Mouse (Mus musculus) CD8-positive naive resting alpha-beta T cell, adult 2 months (primary cell): Measurements from ENCODE around the gene Ccr10.
A peak's percentile ranks its signal among the peaks of the same experiment; 100 is the strongest.

Source experiments
- DNase-seq, 2 experiments: peaks; one replicate each; pipeline ENCODE4 v3.0.0; 2022; ENCODE audit warnings: low read depth in 2 of 2, low spot score in 2 of 2

Gene Ccr10

DNA sequence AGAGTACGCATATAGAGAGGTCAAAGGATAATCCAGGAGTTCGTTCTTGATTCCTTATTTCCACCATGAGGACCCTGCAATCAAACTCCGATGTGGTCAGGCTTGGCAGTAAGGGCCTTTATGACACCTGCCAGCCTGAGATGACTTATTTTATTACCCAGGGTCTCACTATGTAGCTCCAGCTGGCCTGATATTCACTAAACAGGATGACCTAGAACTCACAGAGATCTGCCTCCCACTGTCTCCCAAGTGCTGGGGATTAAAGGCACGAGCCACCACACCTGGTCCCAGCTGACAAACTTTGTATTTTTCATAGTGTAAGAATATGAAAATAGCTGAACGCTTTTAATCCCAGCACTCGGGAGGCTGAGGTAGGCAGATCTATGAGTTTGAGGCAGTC, 20.1 kb downstream of the Ccr10 start:
- no peak for DNase-seq

DNA sequence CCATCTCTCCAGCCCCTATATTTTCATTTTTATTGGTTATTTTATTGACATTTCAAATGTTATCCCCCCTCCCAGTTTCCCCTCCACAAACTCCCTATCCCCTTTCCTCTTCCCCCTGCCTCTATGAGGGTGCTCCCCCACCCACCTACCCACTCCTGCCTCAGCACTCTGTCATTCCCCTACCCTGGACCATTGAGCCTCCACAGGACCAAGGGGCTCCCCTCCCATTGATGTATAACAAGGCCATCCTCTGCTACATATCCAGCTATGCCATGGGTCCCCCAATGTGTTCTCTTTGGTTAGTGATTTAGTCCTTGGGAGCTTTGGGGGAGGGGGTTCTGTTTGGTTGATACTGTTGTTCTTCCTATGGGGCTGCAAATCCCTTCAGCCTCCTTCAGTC, 20.6 kb downstream of the Ccr10 start:
- no peak for DNase-seq

DNA sequence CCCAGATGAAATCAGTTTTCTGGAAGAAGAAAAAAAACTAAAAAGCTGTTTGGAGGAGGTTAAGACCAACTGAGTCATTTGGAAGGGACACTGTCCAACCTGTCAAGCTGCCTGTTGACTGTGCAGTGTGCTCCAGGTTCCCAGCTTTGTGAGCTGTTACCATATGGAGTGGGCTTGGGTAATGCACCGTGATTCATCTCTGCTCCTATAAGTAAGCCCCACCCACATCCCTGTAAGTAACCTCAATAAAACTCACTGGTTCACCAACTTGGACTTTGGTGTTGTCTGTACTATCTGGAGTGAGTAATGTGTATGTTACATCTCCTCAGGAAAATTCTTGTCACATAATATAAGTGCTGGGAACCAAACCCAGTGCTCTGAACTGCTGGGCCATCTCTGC, 22.4 kb downstream of the Ccr10 start:
- no peak for DNase-seq

DNA sequence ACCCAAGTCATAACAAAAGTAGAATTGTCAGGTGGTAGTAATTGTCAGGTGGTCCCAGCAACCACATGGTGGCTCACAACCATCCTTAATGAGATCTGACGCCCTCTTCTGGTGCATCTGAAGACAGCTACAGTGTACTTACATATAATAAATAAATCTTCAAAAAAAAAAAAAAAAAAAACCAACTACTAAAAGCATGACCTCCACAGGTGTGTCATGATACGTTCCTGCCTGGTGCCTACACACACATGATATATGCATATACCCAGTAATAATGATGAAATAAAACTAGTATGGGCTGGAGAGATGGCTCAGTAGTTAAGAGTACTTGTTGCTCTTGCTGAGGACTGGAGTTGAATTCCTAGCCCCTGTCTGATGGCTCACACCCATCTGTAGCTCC, 24.2 kb downstream of the Ccr10 start:
- DNase-seq: no peak

DNA sequence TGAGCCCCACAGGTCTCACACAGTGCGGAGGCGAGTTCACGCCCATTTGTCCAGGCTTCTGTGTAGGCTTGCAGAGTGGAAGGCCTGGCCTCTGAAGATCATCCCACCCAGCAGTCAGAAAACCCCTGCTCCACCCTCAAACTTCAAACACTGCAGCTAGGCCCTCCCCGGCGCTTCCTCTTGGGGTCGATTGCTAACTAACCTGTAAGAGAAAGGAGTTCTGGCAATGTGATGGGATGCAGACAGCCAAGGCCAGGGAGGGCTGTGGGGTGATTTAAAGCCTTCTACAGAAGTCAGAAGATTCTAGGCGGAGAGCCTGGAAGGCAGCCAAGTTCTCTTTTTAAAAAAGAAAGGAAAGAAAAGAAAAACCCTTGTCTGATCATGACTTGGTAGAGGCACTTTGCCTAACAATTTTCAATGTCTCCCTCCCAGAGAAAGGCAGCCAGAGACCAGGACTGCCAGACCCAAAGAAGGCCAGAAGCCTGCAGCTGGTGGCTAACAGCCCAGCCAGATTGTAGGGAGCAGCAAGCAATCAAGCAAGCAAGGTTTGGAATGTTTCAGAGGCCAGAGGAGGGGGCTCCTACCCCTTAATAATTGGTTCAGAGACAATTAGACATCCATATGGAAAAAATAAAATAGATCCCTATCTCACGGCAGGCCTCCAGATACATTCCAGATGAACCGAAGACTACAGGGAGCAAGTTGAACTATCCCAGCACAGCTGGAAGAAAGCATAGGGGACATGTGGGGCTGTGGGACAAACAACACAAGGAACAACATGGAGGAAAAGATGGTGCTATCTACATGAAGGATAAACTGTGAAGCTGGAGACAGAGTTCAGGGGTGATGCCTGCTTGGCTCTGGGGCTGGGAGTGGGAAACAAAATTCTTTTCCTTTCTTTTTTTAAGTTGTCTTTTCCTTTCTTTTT, 25.8 kb downstream of the Ccr10 start:
- no peak for DNase-seq

DNA sequence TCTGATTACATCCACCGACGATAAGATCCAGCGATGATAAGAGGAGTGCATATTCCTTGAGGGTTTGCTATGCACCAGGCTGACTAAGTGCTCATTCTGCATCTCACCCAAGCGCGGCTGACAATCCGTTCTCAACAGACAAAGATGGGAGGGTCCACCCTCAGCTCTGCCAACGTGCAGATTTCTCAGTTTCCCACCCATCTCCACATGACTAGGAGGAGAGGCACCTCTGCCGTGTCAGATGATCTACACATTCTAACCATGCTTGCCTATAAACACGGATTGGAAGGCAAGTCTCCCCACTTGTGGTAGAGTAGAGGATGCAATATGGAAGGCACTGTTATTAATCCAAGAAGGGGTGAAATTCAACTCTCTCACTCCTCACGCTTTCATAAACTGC, 26.5 kb downstream of the Ccr10 start:
- DNase-seq: no peak

DNA sequence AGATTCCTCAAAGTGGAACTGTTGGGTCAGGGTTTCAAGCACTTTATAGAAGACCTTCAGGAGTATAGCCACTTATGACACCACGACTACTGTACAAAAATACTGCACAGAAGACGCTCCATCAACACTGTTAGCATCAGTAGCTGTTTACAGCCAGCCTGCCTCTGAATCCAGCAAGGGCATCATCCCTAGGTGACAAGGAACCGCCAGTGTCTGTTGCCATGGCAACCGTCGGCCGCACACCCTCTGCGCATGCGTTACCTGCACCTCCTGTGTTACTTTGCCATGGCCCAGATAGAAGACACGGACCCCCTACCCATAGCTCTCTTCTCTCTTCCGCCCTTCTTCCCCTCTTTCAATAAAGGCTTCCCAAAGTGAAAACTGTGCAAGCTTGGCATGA, 28.9 kb downstream of the Ccr10 start:
- DNase-seq: no peak

DNA sequence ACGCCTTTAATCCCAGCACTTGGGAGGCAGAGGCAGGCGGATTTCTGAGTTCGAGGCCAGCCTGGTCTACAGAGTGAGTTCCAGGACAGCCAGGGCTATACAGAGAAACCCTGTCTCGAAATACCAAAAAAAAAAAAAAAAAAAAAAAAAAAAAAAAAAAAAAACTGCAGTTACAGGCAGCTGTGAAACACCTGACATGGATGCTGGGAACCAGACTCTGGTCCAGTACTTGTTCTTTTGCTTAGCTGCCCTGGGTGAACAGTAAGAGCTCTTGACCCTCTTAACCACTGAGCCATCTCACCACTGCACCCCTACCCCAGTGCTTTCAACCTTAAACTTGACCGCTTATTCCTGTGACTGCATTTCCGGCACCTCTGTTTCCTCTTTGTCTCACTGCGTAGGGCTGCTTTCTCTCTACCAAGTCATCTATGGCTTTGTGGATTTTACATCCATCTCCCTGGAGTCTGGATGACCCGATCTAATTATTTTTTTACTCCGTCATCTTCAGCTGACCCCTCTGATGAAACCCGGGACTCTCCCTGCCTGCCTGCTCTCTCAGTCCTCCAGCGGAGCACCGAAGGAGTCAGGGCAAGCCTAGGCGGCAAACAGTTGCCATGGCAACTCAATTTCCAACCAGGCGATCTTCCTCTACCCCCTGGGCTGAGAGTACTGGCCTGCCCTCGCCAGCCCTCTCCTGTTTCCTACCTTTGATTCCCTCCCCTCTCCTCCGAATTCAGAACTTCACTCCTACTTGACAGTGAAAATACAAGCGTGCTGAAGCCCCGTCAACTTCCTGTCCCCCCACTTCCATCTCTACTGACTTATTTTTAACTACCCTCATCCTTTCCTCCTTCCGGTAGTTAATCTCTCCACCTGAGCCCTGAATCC, 31.7 kb downstream of the Ccr10 start:
- DNase-seq: peak; percentile 28 to 56

DNA sequence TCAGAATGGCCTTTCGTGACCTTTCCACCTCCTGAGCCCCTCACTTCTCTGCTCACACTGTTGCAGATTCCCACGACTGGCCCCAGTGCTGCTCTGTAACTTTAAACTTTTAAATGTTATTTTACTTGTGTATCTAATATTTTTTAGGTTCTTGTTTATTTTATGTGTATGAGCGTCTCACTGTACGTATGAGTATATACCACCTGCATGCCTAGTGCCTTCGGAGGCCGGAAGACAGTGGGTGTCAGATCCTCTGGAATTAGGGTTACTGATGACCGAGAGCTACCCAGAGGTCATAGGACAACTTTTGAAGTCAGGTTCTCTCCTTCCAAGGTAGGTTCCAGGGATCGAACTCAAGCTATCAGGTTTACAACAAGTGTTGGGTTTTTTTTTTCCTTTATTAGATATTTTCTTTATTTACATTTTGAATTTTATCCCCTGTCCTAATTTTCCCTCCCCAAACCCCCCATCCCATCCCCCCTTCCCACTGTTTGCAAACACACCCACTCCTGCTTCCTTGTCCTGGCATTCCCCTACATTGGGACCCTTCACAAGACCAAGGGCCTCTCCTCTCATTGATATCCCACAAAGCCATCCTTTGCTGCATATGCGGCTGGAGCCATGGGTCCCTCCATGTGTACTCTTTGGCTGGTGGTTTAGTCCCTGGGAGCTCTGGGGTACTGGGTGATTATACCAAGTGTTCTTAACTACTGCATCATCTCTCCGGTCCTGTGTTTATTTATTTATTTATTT, 32.9 kb downstream of the Ccr10 start:
- no peak for DNase-seq

DNA sequence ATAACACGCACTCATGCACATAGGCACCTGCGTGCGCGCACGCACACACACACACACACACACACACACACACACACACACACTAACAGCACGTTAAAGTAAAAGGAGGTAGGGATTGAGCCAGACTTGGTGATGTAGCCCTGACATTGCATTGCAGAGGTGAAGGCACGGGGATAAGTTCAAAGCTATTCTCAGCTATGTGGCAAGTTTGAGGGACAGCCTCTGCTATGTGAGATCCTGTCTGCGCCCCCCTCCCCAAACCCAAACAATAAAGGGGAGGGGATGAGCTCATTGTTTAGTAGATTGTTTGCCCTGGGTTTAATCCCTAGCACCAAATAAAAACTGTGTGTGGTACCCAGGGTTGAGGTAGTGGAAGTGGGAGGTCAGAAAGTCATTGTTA, 34.2 kb downstream of the Ccr10 start:
- no peak for DNase-seq

DNA sequence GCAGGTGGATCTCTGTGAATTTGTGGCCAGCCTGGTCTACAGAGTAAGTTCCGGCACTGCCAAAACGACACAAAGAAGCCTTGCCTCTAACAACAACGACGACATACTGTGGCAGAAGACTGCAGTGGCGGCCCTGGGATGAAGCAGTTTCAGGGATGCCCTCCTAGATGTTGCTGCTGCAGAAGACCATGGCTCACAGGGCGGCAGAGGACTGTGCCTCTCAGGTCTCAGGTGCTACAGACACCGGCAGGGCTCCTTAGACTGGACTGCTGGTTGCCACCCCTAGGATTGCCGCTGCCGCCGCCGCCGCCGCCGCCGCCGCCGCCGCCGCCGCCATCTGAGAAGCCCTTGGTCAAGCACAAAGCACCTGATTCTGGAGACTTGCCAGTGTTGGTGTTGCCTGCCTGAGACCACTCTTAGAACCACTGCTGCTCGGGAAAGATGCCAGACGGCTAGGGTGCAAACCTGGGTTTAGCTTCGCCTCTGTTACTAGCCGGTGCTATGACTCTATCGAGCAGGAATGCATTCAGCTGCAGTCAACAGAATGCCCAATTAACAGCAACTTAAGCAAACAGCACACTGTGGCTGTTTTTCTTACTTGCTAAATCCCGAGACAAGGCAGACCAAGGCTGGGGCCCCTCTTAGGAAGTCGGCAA, 35.0 kb downstream of the Ccr10 start:
- DNase-seq: no peak

DNA sequence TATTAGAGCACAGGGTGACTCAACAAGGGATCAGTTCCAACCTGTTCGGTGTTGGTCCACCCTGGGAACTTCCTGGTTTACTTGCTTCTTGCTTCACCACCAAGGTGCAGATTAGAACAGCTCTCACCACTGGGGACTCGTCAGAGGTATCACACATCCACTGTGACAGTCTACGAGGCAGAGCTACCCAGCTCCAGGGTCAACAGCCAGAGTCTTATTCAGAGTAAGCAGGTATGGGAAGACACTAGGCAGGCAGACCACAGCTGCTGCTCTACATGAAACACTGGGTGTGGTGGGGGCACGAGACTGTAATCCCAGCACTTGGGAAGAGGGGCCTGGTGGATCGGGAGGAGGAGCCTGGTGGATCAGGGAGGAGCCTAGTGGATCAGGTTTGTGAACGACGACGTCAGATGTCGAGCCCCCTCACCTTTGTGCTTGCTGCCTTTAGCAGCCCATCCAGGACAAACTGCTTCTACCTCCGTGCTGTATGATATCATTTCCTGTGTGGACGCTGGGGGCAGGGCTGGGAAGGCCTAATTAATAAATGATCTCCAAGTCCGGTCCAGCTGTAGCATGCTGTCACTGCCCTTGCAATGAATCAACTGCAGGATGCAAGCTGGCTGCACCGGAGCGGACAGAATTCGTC, 36.6 kb downstream of the Ccr10 start:
- no peak for DNase-seq

DNA sequence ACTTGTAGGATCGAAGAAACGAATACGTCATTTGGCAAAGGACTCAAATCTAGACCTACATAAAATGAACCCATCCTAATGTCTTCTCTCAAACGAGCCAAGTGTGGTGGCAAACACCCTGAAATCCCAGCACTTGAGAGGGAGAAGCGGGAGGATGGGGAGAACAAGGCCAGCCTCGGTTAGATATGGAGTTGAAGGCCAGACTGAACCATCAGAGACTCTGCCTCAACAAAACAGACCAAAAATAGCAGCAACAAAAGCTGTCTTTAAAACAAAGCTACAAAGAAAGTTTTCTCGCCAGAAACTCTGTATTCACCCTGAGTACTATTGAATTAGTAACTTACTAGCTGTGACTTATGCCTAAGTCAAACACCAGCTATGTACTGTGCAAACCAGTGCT, 38.2 kb downstream of the Ccr10 start:
- DNase-seq: no peak

DNA sequence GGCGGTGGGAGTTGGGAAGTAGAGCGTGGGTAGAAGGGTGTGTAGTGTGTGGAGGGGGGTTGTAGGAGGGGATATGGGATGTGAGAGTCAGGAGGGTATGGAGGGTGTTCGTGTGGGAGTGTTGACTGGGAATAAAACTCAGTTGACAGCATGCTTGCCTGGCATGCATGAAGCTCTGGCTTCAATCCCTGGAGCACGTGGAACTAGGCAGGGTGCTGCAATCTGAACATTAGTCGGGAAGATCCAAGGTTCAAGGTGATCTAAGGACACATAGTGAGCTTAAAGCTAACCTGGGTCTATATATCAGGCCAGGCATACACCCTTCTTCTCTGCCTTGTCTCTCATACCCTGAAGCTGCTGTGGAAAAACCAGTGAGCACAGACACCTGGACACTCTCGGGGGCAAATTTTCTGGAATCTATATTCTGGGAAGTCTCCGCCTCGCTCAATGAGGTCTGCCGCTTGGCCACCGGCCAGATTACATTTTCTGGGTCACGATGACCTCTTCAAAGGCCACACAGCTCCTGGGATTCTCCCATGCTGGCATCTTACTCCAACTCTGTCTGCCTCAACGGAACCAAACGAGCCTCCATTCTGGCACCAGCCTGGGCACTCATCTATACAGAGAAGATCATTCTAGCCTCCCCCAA, 40.9 kb downstream of the Ccr10 start:
- no peak for DNase-seq

DNA sequence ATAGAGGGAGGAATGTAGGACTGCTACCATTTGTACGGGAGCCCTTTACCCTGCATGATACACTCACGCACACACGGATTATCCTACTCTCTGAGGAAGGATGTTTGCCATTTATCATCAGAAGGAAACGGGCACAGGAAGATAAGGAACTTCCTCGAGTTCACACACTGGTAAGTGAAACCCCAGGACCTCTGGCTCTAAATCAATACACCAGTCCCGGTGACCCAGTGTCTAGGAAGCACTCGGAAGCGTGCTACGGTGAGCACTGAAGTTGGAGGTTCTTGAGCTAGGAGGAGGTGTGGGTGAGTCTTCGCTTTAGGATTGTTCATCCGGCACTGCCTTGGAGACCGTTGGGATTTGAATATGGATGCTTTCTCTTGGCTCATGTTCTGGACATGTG, 42.2 kb downstream of the Ccr10 start:
- no peak for DNase-seq

DNA sequence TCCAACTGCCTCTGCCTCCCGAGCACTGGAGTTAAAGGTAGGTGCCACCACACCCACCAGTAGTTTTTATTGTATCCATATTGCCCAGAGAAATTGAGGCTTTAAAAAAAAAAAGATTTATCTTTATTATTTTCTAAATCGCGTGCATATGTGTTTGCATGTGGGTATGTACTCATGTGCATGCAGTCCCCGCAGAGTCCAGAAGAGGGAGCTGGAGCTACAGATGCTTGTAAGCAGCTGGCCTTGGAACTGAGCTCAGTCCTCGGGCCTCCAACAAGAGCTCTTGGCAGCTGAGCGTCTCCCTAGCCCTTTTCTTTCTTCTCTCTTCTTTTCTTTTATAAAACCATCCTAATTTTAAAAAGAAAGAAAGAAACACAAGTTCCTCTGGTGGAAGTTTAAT, 43.5 kb downstream of the Ccr10 start:
- DNase-seq: no peak

DNA sequence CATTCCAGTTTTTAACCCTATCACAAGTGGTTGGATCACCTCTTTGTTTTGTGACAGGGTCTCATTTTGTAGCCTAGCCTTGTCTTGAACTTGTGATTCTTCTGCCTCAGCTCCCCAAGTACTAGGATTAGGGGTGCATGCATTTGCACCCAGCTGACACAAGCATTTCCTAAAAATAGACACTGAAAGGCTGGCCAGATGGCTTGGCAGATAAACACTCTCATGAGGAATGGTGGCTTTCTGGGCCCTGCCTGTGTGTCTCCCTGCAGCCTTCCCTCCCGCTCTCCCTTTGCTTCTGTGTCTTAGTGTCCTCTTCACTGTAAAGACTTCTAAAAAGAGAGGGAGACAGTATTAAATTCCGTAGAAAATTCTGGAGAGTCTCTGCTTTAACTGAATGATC, 44.1 kb downstream of the Ccr10 start:
- DNase-seq: no peak

DNA sequence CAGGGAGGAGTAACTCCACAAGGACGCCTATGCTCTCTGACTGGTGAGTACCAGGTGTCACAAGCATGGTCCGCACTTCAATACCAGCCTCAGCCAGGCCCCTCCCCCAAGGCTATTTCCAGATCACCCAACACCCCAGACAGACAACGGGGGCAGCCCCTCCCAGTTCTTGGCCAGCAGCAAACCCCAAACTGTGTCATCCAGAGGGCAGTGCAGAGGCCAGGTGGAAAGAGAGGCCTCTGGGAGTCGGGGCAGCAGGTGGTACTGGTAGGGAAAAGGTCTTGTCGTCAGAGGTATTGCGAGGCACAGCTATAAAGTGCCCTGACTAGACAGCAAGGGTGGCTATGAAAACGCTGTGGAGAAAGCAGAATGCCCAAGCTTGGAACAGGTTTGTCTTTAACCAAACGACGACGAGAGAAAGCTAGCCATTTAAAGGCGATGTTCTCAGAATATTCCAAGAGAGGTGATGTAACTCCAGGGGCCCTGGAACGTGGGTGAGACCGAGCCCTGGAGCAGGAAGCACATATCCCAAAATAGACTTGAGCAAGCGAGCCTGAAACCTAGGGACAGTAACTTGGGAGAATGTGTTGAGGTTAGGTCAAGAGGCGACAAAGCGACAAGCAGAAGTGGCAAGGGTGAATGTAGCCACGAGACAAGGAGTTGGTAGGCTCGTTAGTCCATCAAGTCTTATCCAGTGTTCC, 45.0 kb downstream of the Ccr10 start:
- DNase-seq: no peak

DNA sequence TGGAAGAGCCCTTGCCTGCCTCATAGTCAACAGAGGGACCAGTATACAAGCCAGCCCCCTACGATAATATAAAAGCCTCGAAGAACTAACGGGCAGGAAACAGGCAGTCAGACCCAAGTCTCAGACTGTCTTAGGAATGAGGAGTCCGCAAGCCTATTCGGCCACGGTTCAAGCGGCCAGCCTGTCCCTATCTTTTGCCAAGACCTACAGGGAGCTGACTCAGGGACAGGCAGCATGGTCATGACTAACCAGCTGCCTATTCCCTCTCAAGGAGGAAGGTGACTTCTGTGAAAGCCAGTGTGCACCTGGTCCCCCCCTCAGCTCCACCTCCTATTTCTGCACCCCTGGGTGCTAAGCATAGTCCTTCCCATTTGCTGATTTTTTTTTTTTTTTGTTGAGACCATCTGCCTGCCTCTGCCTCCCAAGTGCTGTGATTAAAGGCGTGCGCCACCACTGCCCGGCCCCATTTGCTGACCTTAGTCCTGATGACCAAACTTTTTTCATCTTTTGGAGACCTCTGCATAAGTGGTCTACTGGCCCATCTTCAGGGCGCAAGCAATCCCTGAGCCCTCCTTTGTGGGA, 46.2 kb downstream of the Ccr10 start:
- DNase-seq: no peak
